Mouse (Mus musculus): Measurements from ENCODE around the gene Crym. TPM values are rescaled to one million over a fixed set of nuclear protein-coding genes. Genes with fewer than 3 reads are reported as not detected.

The Crym gene
- total and polyA plus RNA-seq, 2 experiments from 2014 or later, result 8.1 to 9.4 TPM

GRCm38 (mm10) chr7:120181401-120182230, 20.3 kb downstream of the Crym start:
- TF ChIP-seq CTCF (IDR thresholded peaks at IDR 0.05; ENCODE audit: low read depth), result no peak
- no peaks in the 10 kb centered on the region for H3K36me3 ChIP-seq (ENCODE audit: insufficient read depth, low read length)
- H3K27me3 ChIP-seq (ENCODE audit: insufficient read depth, low read length), result no peaks in the 10 kb centered on the region
- no peak overlapping the region for H3K4me2 ChIP-seq (ENCODE audit: low read depth, low read length)
- no peak for DNase-seq (ENCODE audit: low spot score)
- WGBS, result 86% methylated on average over 4 of the region's 4 CpGs
- no peak overlapping the region for H3K9ac ChIP-seq (replicated peaks; ENCODE audit: low read length)
- no peak overlapping the region for H3K4me3 ChIP-seq (ENCODE audit: low read length)
- H3K27ac ChIP-seq, result no peak overlapping the region
- no peaks in the 10 kb centered on the region for H3K4me1 ChIP-seq (ENCODE audit: insufficient read depth, low read length)
- no peaks in the 10 kb centered on the region for H3K9me3 ChIP-seq (ENCODE audit: low read length)
- ATAC-seq, result no peak

DNA sequence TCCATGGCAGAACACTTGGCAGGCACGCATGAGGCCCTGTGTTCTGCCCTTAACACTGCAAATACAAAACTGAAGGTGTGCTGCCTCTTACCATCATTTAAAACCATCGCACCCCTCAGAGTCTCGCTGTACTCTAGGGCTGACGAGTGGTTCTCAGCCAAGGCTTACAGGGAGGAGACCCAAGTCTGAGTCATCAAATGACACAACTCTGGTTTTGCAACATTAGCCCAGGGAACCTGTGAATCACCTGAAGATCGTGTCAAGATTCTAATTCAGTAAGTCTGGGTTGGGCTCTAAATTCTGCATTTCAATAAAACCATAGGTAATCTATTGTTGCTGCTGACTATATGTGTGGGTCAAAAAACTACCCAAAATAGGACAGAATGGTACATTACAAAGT, 21.4 kb downstream of the Crym start:
- no peak overlapping the region for H3K27ac ChIP-seq
- no peak overlapping the region for H3K4me3 ChIP-seq (ENCODE audit: low read length)
- H3K9me3 ChIP-seq (ENCODE audit: low read length), result no peaks in the 10 kb centered on the region
- no peaks in the 10 kb centered on the region for H3K27me3 ChIP-seq (ENCODE audit: insufficient read depth, low read length)
- no peak overlapping the region for H3K4me2 ChIP-seq (ENCODE audit: low read depth, low read length)
- H3K36me3 ChIP-seq (ENCODE audit: insufficient read depth, low read length), result no peaks in the 10 kb centered on the region
- H3K4me1 ChIP-seq (ENCODE audit: insufficient read depth, low read length), result no peaks in the 10 kb centered on the region
- WGBS, result 90% methylated on average over 5 of the region's 5 CpGs
- DNase-seq (ENCODE audit: low spot score) (no peak), ATAC-seq (no peak)
- no peak overlapping the region for H3K9ac ChIP-seq (replicated peaks; ENCODE audit: low read length)
- no peak for TF ChIP-seq CTCF (IDR thresholded peaks at IDR 0.05; ENCODE audit: low read depth)

GRCm38 (mm10) chr7:120178935-120179334, 23.0 kb downstream of the Crym start:
- Histone ChIP-seq H3K36me3 (ENCODE audit: insufficient read depth, low read length) (no peaks in the 10 kb centered on the region), H3K4me3 (ENCODE audit: low read length) (no peak overlapping the region), H3K27me3 (ENCODE audit: insufficient read depth, low read length) (no peaks in the 10 kb centered on the region), H3K4me2 (ENCODE audit: low read depth, low read length) (no peak overlapping the region), H3K27ac (no peak overlapping the region), H3K9ac (replicated peaks; ENCODE audit: low read length) (no peak overlapping the region), H3K9me3 (ENCODE audit: low read length) (no peaks in the 10 kb centered on the region), H3K4me1 (ENCODE audit: insufficient read depth, low read length) (no peaks in the 10 kb centered on the region)
- 17% methylated on average over 2 of the region's 2 CpGs for WGBS
- no peak for ATAC-seq
- no peak for TF ChIP-seq CTCF (IDR thresholded peaks at IDR 0.05; ENCODE audit: low read depth)
- no peak for DNase-seq (ENCODE audit: low spot score)

GRCm38 (mm10) chr7:120177611-120178010, 24.3 kb downstream of the Crym start:
- TF ChIP-seq CTCF (IDR thresholded peaks at IDR 0.05; ENCODE audit: low read depth), result no peak
- Histone ChIP-seq H3K4me2 (ENCODE audit: low read depth, low read length) (no peak overlapping the region), H3K27me3 (ENCODE audit: insufficient read depth, low read length) (no peaks in the 10 kb centered on the region), H3K36me3 (ENCODE audit: insufficient read depth, low read length) (no peaks in the 10 kb centered on the region), H3K4me3 (ENCODE audit: low read length) (no peak overlapping the region), H3K9me3 (ENCODE audit: low read length) (no peaks in the 10 kb centered on the region), H3K27ac (no peak overlapping the region), H3K9ac (replicated peaks; ENCODE audit: low read length) (no peak overlapping the region), H3K4me1 (ENCODE audit: insufficient read depth, low read length) (no peaks in the 10 kb centered on the region)
- 77% methylated on average over 3 of the region's 3 CpGs for WGBS
- DNase-seq (ENCODE audit: low spot score) (no peak), ATAC-seq (no peak)

- WGBS, result 88% methylated on average over 11 of the region's 11 CpGs
- no peak overlapping the region for H3K9ac ChIP-seq (replicated peaks; ENCODE audit: low read length)
- H3K27ac ChIP-seq, result no peak overlapping the region
- H3K4me1 ChIP-seq (ENCODE audit: insufficient read depth, low read length), result no peaks in the 10 kb centered on the region
- DNase-seq (ENCODE audit: low spot score) (no peak), ATAC-seq (no peak)
- H3K36me3 ChIP-seq (ENCODE audit: insufficient read depth, low read length), result no peaks in the 10 kb centered on the region
- TF ChIP-seq CTCF (IDR thresholded peaks at IDR 0.05; ENCODE audit: low read depth), result no peak
- H3K27me3 ChIP-seq (ENCODE audit: insufficient read depth, low read length), result no peaks in the 10 kb centered on the region
- H3K4me2 ChIP-seq (ENCODE audit: low read depth, low read length), result no peak overlapping the region
- H3K9me3 ChIP-seq (ENCODE audit: low read length), result no peaks in the 10 kb centered on the region
- H3K4me3 ChIP-seq (ENCODE audit: low read length), result no peak overlapping the region
Observed at GRCm38 (mm10) chr7:120174723-120175504, 27.0 kb downstream of the Crym start.

DNA sequence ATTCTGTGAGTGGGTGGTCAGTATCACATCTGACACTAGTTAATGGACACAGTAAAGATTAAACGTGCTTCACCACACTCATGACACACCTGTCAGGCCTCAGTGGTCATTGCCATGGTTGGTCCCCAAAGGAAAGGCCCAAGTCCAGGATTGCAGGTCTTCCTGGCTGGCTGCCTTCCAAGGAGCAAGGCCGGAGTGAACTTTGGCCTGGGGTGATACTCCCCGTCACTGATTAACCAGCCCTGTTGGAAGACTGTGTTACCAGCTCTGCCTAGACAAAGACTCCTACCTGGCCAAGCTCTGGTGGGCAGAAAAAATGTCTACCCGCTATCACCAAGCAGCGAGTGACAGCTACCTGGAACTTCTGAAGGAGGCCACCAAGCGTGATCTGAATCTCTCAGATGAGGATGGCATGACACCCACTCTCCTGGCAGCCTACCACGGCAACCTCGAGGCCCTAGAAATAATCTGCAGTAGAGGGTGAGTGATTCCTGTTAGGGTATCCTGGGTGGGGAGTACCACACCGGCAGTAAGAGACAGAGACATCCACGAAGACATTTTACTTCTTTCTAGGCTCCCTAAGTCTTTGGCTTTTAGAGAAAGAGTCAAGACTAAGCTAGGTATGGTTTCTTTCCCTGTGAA, 28.2 kb downstream of the Crym start, which contains the start of gene Anks4b:
TSS of gene Anks4b (plus strand) at position 256 of the 642 bp plus-strand sequence.
- H3K27ac ChIP-seq, result no peak within 1 kb of the TSS
- H3K9ac ChIP-seq (replicated peaks; ENCODE audit: low read length), result no peak within 1 kb of the TSS
- ATAC-seq (no peak), DNase-seq (ENCODE audit: low spot score) (no peak)
- no peaks in the 10 kb centered on the region for H3K27me3 ChIP-seq (ENCODE audit: insufficient read depth, low read length)
- no peaks in the 10 kb centered on the region for H3K9me3 ChIP-seq (ENCODE audit: low read length)
- 87% methylated on average over 10 of the region's 10 CpGs for WGBS
- H3K36me3 ChIP-seq (ENCODE audit: insufficient read depth, low read length), result no peaks in the 10 kb centered on the region
- TF ChIP-seq CTCF (IDR thresholded peaks at IDR 0.05; ENCODE audit: low read depth), result no peak
- H3K4me3 ChIP-seq (ENCODE audit: low read length), result no peak within 1 kb of the TSS
- H3K4me1 ChIP-seq (ENCODE audit: insufficient read depth, low read length), result no peaks in the 10 kb centered on the region
- no peak within 1 kb of the TSS for H3K4me2 ChIP-seq (ENCODE audit: low read depth, low read length)

Data from hindbrain, postnatal 0 days (tissue).